Mouse (Mus musculus): ENCODE measurements around the gene Tomm40.

- no peak for TF ChIP-seq GATA1 (IDR thresholded peaks at IDR 0.05; ENCODE audit: borderline replicate concordance, low read length)
- TF ChIP-seq FLI1 (IDR thresholded peaks at IDR 0.05; ENCODE audit: low read length), result no peak
Measured at GRCm38 (mm10) chr7:19716055-19716682, 931 bp upstream of the Tomm40 start.

Data from megakaryocyte, embryonic 14.5 days (primary cell).